Mouse (Mus musculus): ENCODE data around the gene Pcdh9. TPM values are rescaled to one million over a fixed set of nuclear protein-coding genes. Genes with fewer than 3 reads are reported as not detected.

Gene Pcdh9
- polyA plus RNA-seq, 1 experiment from 2014 or later, result 24.1 TPM

DNA sequence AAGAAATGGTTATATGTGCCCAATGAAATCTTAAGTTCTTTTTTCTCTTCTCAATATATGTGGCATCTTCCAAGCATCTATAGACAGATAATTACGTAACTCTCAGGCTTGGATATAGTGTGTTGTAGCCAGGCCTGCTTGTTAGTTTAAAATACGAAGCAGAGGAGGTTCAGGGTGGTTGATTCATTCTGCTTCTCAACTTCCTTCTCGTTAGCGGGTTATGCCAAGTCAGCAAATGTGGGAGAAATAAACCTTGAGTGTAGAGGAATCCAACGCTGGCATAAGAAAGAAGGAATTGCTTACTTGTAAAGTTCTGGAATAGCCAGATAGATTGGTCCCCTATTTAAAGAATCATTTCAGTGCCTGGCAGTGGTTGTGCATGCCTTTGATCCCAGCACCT lies 482.7 kb downstream of the Pcdh9 start:
- H3K27ac ChIP-seq (replicated peaks), result no peak overlapping the region
- no peaks in the 10 kb centered on the region for H3K27me3 ChIP-seq (ENCODE audit: low read depth, poor library complexity, severe bottlenecking)
- DNase-seq (ENCODE audit: low spot score), result no peak
- no peaks in the 10 kb centered on the region for H3K4me1 ChIP-seq
- no peaks in the 10 kb centered on the region for H3K36me3 ChIP-seq
- no peaks in the 10 kb centered on the region for H3K9me3 ChIP-seq (replicated peaks)
- WGBS, result 94% methylated on average over 5 of the region's 5 CpGs
- no peak overlapping the region for H3K4me3 ChIP-seq

DNA sequence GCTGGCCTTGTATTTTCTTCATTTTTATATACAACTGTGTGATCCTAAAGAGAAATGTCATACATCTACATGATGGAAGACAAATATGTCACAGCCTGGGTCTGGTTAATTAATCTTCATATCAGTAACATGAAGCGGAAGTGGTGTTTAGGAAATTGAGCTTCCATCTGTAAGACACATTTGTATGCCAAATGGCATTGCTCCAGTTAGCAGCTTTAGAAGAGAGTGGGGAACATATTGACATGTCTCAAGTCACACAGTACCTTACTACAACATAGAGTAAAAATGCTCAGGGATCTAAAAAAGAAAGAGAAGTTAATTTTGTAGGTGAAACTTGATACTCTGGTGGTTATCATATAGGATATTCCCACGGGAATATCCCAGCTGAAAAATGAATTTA lies 505.4 kb downstream of the Pcdh9 start:
- Histone ChIP-seq H3K27ac (replicated peaks) (no peak overlapping the region), H3K36me3 (no peaks in the 10 kb centered on the region)
- WGBS, result 86% methylated on average over 2 of the region's 2 CpGs

GRCm38 (mm10) chr14:93381163-93381562 lies 509.3 kb downstream of the Pcdh9 start:
- DNase-seq (ENCODE audit: low spot score), result no peak
- H3K4me3 ChIP-seq, result no peak overlapping the region
- 53% methylated on average over 4 of the region's 4 CpGs for WGBS

More for the DNA sequence above, 505.4 kb downstream of the Pcdh9 start:
- Histone ChIP-seq H3K4me3 (no peak overlapping the region), H3K9me3 (replicated peaks) (no peaks in the 10 kb centered on the region), H3K4me1 (no peaks in the 10 kb centered on the region), H3K27me3 (ENCODE audit: low read depth, poor library complexity, severe bottlenecking) (no peaks in the 10 kb centered on the region)
- DNase-seq (ENCODE audit: low spot score), result no peak

DNA sequence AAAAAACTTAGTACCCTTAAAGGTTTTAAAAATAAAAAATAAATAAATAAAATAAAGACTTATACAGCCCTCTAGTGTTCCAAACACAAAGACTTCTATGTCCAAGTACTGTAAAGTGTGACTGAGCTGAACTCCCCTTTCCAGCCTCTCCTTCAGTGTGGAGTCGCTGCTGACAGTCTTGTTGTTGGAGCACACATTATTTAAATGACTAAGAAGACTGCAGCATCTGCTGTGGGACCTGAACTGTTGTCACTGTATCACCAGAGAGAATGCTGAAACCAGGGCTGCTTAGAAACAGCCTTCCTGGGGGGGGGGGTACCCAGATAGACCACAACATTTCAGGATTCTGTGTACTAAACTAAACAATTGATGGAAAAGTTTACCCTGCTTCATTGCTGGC lies 509.7 kb downstream of the Pcdh9 start:
- H3K4me1 ChIP-seq, result no peaks in the 10 kb centered on the region
- H3K36me3 ChIP-seq, result no peaks in the 10 kb centered on the region
- no peaks in the 10 kb centered on the region for H3K9me3 ChIP-seq (replicated peaks)
- 40% methylated on average over 1 of the region's 1 CpGs for WGBS
- no peak overlapping the region for H3K4me3 ChIP-seq
- no peak overlapping the region for H3K27ac ChIP-seq (replicated peaks)
- H3K27me3 ChIP-seq (ENCODE audit: low read depth, poor library complexity, severe bottlenecking), result no peaks in the 10 kb centered on the region
- no peak for DNase-seq (ENCODE audit: low spot score)

More at GRCm38 (mm10) chr14:93381163-93381562, 509.3 kb downstream of the Pcdh9 start:
- no peaks in the 10 kb centered on the region for H3K36me3 ChIP-seq
- no peaks in the 10 kb centered on the region for H3K9me3 ChIP-seq (replicated peaks)
- H3K27me3 ChIP-seq (ENCODE audit: low read depth, poor library complexity, severe bottlenecking), result no peaks in the 10 kb centered on the region
- H3K4me1 ChIP-seq, result no peaks in the 10 kb centered on the region
- no peak overlapping the region for H3K27ac ChIP-seq (replicated peaks)

DNA sequence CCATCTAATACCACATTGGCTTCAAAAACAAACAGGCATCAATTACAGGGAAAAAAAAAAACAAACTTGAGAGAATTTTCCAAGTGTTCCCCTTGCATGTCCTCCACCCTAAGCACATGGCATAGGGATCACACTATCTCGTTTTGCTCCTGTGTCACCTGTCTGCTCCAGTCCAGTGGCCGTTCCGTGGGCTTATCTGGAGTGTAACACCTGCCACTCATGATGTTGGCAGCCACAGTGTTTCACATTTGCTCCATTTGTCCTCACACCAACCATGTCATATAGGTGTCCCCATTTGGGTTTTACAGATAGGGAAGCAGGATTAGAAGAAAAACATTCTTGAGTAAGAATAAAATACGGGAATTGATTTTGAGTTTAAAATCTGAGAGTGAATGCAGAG lies 514.3 kb downstream of the Pcdh9 start:
- Histone ChIP-seq H3K36me3 (no peaks in the 10 kb centered on the region), H3K27me3 (ENCODE audit: low read depth, poor library complexity, severe bottlenecking) (no peaks in the 10 kb centered on the region), H3K9me3 (replicated peaks) (no peaks in the 10 kb centered on the region), H3K4me3 (no peak overlapping the region), H3K27ac (replicated peaks) (no peak overlapping the region), H3K4me1 (no peaks in the 10 kb centered on the region)
- whole genome bisulfite sequencing, result 80% methylated on average over 4 of the region's 4 CpGs
- DNase-seq (ENCODE audit: low spot score), result no peak

DNA sequence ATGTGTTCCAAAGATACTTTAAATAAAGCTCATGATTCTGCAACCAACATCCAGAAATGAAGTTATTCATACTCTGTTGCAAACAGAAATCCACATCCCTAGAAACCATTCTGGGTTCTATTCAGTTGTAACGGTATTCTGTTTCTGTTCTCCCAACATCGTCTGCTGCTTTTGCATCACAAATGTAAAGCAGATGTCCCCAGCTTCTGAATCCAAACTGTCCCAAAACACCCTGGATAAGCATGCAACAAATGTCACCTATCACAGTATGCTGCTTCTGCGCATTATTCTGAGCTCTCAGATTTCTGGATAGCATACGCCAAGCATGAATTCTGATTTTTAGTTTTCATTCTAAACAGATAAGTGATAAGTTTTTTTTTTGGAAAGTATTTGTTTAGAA lies 516.3 kb downstream of the Pcdh9 start:
- no peaks in the 10 kb centered on the region for H3K4me1 ChIP-seq
- no peak overlapping the region for H3K27ac ChIP-seq (replicated peaks)
- H3K36me3 ChIP-seq, result no peaks in the 10 kb centered on the region
- no peaks in the 10 kb centered on the region for H3K9me3 ChIP-seq (replicated peaks)
- DNase-seq (ENCODE audit: low spot score), result no peak
- H3K4me3 ChIP-seq, result no peak overlapping the region
- no peaks in the 10 kb centered on the region for H3K27me3 ChIP-seq (ENCODE audit: low read depth, poor library complexity, severe bottlenecking)
- WGBS, result 82% methylated on average over 4 of the region's 4 CpGs

DNA sequence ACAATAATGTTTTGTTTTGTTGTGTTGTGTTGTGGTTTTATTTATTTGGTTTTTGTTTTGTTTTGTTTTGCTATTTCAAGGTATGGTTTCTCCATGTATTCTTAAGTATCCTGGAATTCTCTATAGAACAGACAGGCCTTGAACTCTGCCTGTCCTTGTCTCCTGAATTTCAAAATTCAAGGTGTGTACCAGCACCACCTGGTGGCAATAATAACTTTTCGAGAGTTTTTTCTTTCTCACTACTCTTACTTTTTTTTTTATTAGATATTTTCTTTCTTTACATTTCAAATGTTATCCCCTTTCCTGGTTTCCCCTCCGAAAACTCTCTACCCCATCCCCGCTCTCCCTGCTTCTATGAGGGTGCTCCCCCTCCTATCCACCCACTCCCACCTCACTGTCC lies 536.3 kb downstream of the Pcdh9 start:
- 90% methylated on average over 3 of the region's 3 CpGs for WGBS
- H3K4me1 ChIP-seq, result peaks cover 12% of the 10 kb centered on the region; the same call in 1 of the 2 replicates
- no peaks in the 10 kb centered on the region for H3K9me3 ChIP-seq (replicated peaks)
- no peak overlapping the region for H3K27ac ChIP-seq (replicated peaks)
- H3K36me3 ChIP-seq, result no peaks in the 10 kb centered on the region
- H3K27me3 ChIP-seq (ENCODE audit: low read depth, poor library complexity, severe bottlenecking), result no peaks in the 10 kb centered on the region
- no peak overlapping the region for H3K4me3 ChIP-seq
- DNase-seq (ENCODE audit: low spot score), result no peak

DNA sequence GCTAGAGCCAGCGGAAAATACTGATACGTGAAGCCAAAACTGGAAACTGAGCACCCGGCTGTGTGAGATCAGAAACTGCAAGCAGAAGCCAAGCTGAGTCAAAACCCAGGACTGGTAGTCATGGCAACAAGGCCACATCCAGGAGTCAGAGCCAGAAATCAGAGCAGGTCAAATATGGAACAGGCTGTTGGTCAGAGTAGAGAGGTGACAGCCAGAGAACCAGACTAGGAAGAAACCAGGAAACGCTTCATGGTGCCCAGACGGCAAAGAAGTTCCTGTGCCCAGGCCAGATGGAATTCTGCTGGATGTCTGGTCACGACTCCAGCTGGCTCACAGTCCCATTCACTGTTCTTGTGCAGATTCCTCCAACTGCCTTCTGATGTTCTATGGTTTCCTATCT lies 539.6 kb downstream of the Pcdh9 start:
- WGBS, result 48% methylated on average over 6 of the region's 6 CpGs
- Histone ChIP-seq H3K4me3 (no peak overlapping the region), H3K4me1 (peaks cover 24% of the 10 kb centered on the region), H3K9me3 (replicated peaks) (no peaks in the 10 kb centered on the region), H3K27me3 (ENCODE audit: low read depth, poor library complexity, severe bottlenecking) (no peaks in the 10 kb centered on the region), H3K27ac (replicated peaks) (no peak overlapping the region), H3K36me3 (no peaks in the 10 kb centered on the region)
- DNase-seq (ENCODE audit: low spot score), result peak; percentile 29

GRCm38 (mm10) chr14:93349166-93349565 lies 541.3 kb downstream of the Pcdh9 start:
- DNase-seq (ENCODE audit: low spot score), result no peak
- Histone ChIP-seq H3K4me3 (no peak overlapping the region), H3K36me3 (no peaks in the 10 kb centered on the region), H3K9me3 (replicated peaks) (no peaks in the 10 kb centered on the region), H3K27me3 (ENCODE audit: low read depth, poor library complexity, severe bottlenecking) (no peaks in the 10 kb centered on the region), H3K27ac (replicated peaks) (no peak overlapping the region), H3K4me1 (peaks cover 24% of the 10 kb centered on the region)
- 29% methylated on average over 7 of the region's 7 CpGs for WGBS

DNA sequence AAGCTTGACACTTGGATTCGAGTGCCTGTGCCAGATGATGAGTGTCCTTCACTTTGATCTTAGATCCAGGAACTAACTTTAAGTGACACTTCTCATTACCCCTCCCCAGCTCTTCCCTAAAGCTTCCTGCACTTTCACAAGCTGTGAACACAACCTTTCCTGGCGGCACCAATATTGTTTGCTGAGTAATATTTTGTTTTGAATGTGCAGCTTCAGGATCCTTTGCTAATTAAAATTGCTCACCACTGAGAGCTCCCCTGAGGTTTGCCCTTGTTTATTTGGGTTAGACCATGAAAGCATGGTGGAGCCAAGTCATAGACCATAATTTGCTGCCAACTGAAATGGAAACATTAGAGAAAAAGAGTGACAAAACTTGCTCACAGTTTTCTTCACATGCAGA lies 543.4 kb downstream of the Pcdh9 start:
- DNase-seq (ENCODE audit: low spot score), result peak; percentile 13
- 25% methylated on average over 2 of the region's 2 CpGs for WGBS
- Histone ChIP-seq H3K27me3 (ENCODE audit: low read depth, poor library complexity, severe bottlenecking) (no peaks in the 10 kb centered on the region), H3K4me1 (peaks cover 24% of the 10 kb centered on the region), H3K36me3 (no peaks in the 10 kb centered on the region), H3K27ac (replicated peaks) (no peak overlapping the region), H3K4me3 (no peak overlapping the region), H3K9me3 (replicated peaks) (no peaks in the 10 kb centered on the region)

- H3K4me1 ChIP-seq, result peaks cover 8% of the 10 kb centered on the region
- DNase-seq (ENCODE audit: low spot score), result no peak
- 76% methylated on average over 3 of the region's 3 CpGs for WGBS
- no peaks in the 10 kb centered on the region for H3K9me3 ChIP-seq (replicated peaks)
- no peaks in the 10 kb centered on the region for H3K27me3 ChIP-seq (ENCODE audit: low read depth, poor library complexity, severe bottlenecking)
- no peak overlapping the region for H3K4me3 ChIP-seq
- H3K27ac ChIP-seq (replicated peaks), result no peak overlapping the region
- H3K36me3 ChIP-seq, result no peaks in the 10 kb centered on the region
Observed at GRCm38 (mm10) chr14:93342781-93343180, 547.7 kb downstream of the Pcdh9 start.

- Histone ChIP-seq H3K27me3 (ENCODE audit: low read depth, poor library complexity, severe bottlenecking) (no peaks in the 10 kb centered on the region), H3K4me1 (peaks cover 4% of the 10 kb centered on the region), H3K36me3 (no peaks in the 10 kb centered on the region), H3K9me3 (replicated peaks) (no peaks in the 10 kb centered on the region), H3K4me3 (no peak overlapping the region), H3K27ac (replicated peaks) (no peak overlapping the region)
- 42% methylated on average over 5 of the region's 5 CpGs for WGBS
- DNase-seq (ENCODE audit: low spot score), result no peak
Observed at GRCm38 (mm10) chr14:93341390-93341789, 549.1 kb downstream of the Pcdh9 start.

- Histone ChIP-seq H3K27me3 (ENCODE audit: low read depth, poor library complexity, severe bottlenecking) (no peaks in the 10 kb centered on the region), H3K9me3 (replicated peaks) (no peaks in the 10 kb centered on the region), H3K4me3 (no peak overlapping the region), H3K36me3 (no peaks in the 10 kb centered on the region), H3K4me1 (peaks cover 6% of the 10 kb centered on the region), H3K27ac (replicated peaks) (no peak overlapping the region)
- DNase-seq (ENCODE audit: low spot score), result peak; percentile 13
Observed at GRCm38 (mm10) chr14:93329247-93329646, 561.2 kb downstream of the Pcdh9 start.

- Histone ChIP-seq H3K4me1 (no peaks in the 10 kb centered on the region), H3K9me3 (replicated peaks) (no peaks in the 10 kb centered on the region), H3K36me3 (no peaks in the 10 kb centered on the region), H3K4me3 (no peak overlapping the region), H3K27ac (replicated peaks) (no peak overlapping the region), H3K27me3 (ENCODE audit: low read depth, poor library complexity, severe bottlenecking) (no peaks in the 10 kb centered on the region)
- DNase-seq (ENCODE audit: low spot score), result no peak
Observed at GRCm38 (mm10) chr14:93317393-93317792, 573.1 kb downstream of the Pcdh9 start.

All from midbrain, embryonic 10.5 days (tissue).